Mouse (Mus musculus) gastrocnemius, postnatal 25 days (tissue): ENCODE measurements around the gene Ccdc34. TPM values are rescaled to one million over a fixed set of nuclear protein-coding genes. Genes with fewer than 3 reads are reported as not detected.

ENCODE experiments used
- DNase-seq: peaks from one replicate; pipeline ENCODE4 v3.0.0; 2022
- total RNA-seq, 2 experiments: library from RNA; stranded (reverse); gene quantifications; 1 replicate in 1 of 2; 2 replicates in 1 of 2; pipeline ENCODE4 v1.2.3; 2021

Ccdc34 gene
- total RNA-seq, 2 experiments from 2014 or later = 3.4 to 3.9 TPM

DNA sequence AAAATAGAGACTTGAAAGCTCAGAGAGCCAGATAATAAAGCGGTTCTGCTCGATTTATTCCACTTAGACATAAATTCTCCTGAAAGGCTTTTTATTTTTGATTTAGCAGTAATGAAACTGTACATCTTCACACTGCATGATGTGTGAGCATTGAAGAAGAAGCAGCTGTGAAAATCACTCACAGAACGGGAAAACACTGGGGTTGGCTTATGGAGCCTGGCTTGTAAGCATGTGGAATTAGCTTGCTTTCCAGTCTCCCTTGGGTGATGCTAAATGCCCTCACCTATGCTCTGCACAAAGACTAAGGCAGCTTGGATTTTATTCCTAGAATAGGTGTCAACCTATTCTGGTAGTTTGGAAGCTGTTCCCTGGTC lies 198.1 kb downstream of the Ccdc34 start:
- no peak for DNase-seq

DNA sequence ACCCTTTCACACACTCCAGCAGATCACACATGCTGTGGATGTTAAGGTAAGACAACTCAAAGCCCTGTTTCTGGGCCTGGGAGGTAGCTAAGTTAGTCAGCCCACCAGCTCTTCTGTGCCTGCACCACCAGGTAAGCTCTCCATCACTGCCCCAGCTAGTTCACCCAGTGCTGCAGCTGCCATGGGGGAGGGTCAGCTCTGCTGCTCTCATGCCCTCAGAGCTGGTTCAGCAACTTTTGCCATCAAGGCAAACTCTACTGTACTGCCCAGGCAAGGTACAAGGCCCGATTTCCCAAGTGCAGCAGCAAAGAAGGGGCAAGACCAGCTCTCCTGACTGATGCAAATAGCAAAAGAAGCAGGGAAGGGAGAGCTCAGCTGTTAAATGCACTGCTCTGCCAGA lies 202.9 kb downstream of the Ccdc34 start:
- DNase-seq = no peak

DNA sequence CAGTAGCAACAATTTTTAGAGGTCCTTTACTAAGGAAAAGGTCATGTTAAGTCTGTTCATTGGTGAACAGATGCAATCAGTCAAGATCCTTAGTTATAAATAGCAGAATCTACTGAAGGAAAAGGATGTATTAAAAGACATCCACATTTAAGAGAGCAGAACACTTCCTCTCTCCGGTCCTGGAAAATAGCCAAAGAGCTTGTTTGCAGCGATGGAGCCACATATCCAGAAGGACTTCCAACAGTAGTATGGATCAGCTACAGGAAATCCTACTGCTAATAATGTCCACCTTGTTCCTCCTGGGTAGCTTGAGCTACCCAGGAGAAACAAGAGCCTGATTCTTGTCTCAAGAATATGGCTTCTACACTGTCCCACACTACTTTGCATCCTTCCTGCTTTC lies 205.2 kb downstream of the Ccdc34 start:
- no peak for DNase-seq

Other genes starting within 250 kb of the Ccdc34 start
- 10 to 100 TPM; 23.3 to 24.6 TPM for gene Lin7c, start 127.0 kb upstream of the Ccdc34 start, total RNA-seq
- 10 to 100 TPM; 21.0 TPM for gene Lgr4, start 100.2 kb upstream of the Ccdc34 start, total RNA-seq